Mouse (Mus musculus) limb, embryonic 11.5 days (tissue): ENCODE measurements around the gene Dpm1. TPM values are rescaled to one million over a fixed set of nuclear protein-coding genes. Genes with fewer than 3 reads are reported as not detected.

Experiments
- ATAC-seq: fragments of 200-750 bp; cut with Nextera tagmentation; 2 replicates; pipeline ENCODE4 v1.8.0; 2017; ENCODE audit warnings: low read depth; ENCODE audit not compliant: insufficient number of reproducible peaks, low FRiP score, low TSS enrichment
- DNase-seq: peaks from one replicate; pipeline ENCODE4 v3.0.0-alpha.2; 2015; ENCODE audit warnings: low spot score
- H3K27ac ChIP-seq: fragments of 300-500 bp; sonication (generic); replicated peaks from 2 replicates; pipeline ENCODE4 v1.5.1; 2014; ENCODE audit warnings: low read depth, mild to moderate bottlenecking, low read length
- H3K27me3 ChIP-seq: fragments of 300-500 bp; sonication (generic); 2 replicates; pipeline ENCODE4 v1.6.1; 2014; ENCODE audit warnings: mild to moderate bottlenecking, low read length, mixed read lengths; ENCODE audit not compliant: control insufficient read depth, insufficient read depth
- H3K36me3 ChIP-seq: fragments of 300-500 bp; sonication (generic); 2 replicates; pipeline ENCODE4 v1.6.1; 2014; ENCODE audit warnings: mild to moderate bottlenecking, low read length, moderate library complexity, mixed read lengths; ENCODE audit not compliant: control insufficient read depth, insufficient read depth
- H3K4me1 ChIP-seq: fragments of 300-500 bp; sonication (generic); 2 replicates; pipeline ENCODE4 v1.6.1; 2014; ENCODE audit warnings: low read length, mixed read lengths; ENCODE audit not compliant: control insufficient read depth, insufficient read depth
- H3K4me2 ChIP-seq: fragments of 300-500 bp; sonication (generic); 2 replicates; pipeline ENCODE4 v1.6.1; 2014; ENCODE audit warnings: low read depth, mild to moderate bottlenecking, moderate library complexity; ENCODE audit not compliant: severe bottlenecking
- H3K4me3 ChIP-seq: fragments of 300-500 bp; sonication (generic); 2 replicates; pipeline ENCODE4 v1.5.1; 2014; ENCODE audit warnings: low read depth, low read length
- H3K9ac ChIP-seq: fragments of 300-500 bp; sonication (generic); 2 replicates; pipeline ENCODE4 v1.6.1; 2014; ENCODE audit warnings: mild to moderate bottlenecking, low read length
- H3K9me3 ChIP-seq: fragments of 300-500 bp; sonication (generic); 2 replicates; pipeline ENCODE4 v1.6.1; 2016; ENCODE audit warnings: low read length; ENCODE audit not compliant: control insufficient read depth
- WGBS: fragments of 180-500 bp; shearing (Covaris S2); extraction: QIAGEN DNeasy Blood & Tissue Kit; methylation state at CpG from one replicate; pipeline ENCODE4 v1.1.7; 2014; 5-methylcytosine and 5-hydroxymethylcytosine counted together
- polyA plus RNA-seq: library from polyadenylated mRNA; unstranded; fragments of >200 nt; fragmentation: Nextera tagmentation; extraction: Ambion mirVana; gene quantifications from 2 replicates; pipeline ENCODE4 v1.2.1, GENCODE M21; 2014

The Dpm1 gene
- polyA plus RNA-seq, 1 experiment from 2014 or later = 54.7 TPM

GRCm38 (mm10) chr2:168256506-168256905, 26.1 kb upstream of the Dpm1 start:
- H3K27me3 ChIP-seq = no peaks in the 10 kb centered on the region
- WGBS = 82% methylated on average over 3 of the region's 3 CpGs
- DNase-seq (no peak), ATAC-seq (no peak)
- H3K4me3 ChIP-seq = no peak overlapping the region
- no peak overlapping the region for H3K9ac ChIP-seq
- no peak overlapping the region for H3K27ac ChIP-seq
- H3K4me1 ChIP-seq = no peaks in the 10 kb centered on the region
- H3K4me2 ChIP-seq = no peak overlapping the region
- H3K9me3 ChIP-seq = no peaks in the 10 kb centered on the region
- H3K36me3 ChIP-seq = no peaks in the 10 kb centered on the region

DNA sequence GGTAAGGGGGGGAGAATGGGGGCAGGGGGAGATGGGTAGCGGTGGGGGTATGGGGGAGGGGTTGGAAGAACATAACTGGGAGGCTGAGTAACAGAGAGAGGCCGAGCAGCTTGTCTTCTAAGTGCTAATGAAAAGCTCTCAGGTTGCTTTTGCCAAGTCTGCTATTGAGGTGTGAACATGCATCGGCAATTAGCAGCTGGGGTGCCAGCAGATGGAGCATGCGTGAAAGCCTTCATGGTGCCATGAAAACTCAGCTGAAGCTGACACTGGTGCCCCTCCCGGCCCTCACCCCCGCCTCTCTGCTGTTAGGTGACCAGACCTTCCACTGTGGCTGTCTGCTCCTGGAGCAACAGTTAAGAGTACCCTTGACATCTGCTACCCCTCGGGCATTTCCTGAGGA, 23.4 kb upstream of the Dpm1 start:
- Histone ChIP-seq H3K4me3 (no peak overlapping the region), H3K9ac (no peak overlapping the region), H3K36me3 (no peaks in the 10 kb centered on the region), H3K27me3 (no peaks in the 10 kb centered on the region), H3K9me3 (no peaks in the 10 kb centered on the region), H3K27ac (no peak overlapping the region), H3K4me1 (no peaks in the 10 kb centered on the region), H3K4me2 (no peak overlapping the region)
- WGBS = 19% methylated on average over 7 of the region's 7 CpGs
- ATAC-seq (no peak), DNase-seq (no peak)

DNA sequence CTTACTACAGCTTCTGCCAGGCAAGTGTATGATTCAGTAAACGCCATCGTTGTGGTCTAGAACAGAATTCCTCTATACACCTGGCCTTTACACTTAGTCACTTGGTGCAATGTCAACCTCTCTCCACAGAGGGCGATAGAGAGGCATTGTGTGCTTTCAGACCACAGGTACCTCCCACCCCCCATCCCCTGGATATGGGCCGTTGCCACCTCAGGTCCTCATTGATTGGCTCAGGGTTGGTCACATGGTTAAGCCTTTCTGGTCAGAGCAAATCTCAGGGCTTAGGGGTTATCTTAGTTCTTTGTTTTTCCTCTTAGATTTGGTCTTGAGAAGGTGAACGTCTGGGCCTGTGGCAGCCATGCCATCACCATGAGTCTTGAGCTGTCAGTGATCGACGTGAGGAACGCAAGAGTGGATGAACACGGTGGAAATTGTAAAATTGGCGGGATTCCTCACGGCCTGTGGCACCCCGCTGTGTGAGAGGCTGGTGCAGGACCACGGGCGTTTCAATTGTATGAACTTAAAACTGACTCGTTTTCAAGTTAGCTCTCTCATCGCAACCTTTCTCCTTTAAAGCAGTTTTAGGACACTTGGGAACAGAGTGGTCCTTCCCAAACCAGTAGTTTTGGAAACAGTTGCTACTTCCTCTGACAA, 22.4 kb upstream of the Dpm1 start:
- H3K4me2 ChIP-seq = peak overlapping the region; percentile 18; the same call in 1 of the 2 replicates
- peak; percentile 69; the same call in 1 of the 2 replicates for ATAC-seq
- 12% methylated on average over 16 of the region's 16 CpGs for WGBS
- H3K4me3 ChIP-seq = no peak overlapping the region
- no peak overlapping the region for H3K9ac ChIP-seq
- H3K27ac ChIP-seq = no peak overlapping the region
- peak; percentile 83 for DNase-seq
- H3K27me3 ChIP-seq = no peaks in the 10 kb centered on the region
- no peaks in the 10 kb centered on the region for H3K9me3 ChIP-seq
- H3K4me1 ChIP-seq = no peaks in the 10 kb centered on the region
- no peaks in the 10 kb centered on the region for H3K36me3 ChIP-seq

- no peaks in the 10 kb centered on the region for H3K36me3 ChIP-seq
- WGBS = 18% methylated on average over 8 of the region's 8 CpGs
- no peak overlapping the region for H3K9ac ChIP-seq
- H3K27ac ChIP-seq = no peak overlapping the region
- H3K9me3 ChIP-seq = no peaks in the 10 kb centered on the region
- no peak overlapping the region for H3K4me3 ChIP-seq
- ATAC-seq = no peak
- peak; percentile 95 for DNase-seq
- H3K4me2 ChIP-seq = no peak overlapping the region
- 0 out of 2 replicates have a peak, but pooled peaks cover 1% of the 10 kb centered on the region for H3K4me1 ChIP-seq
- no peaks in the 10 kb centered on the region for H3K27me3 ChIP-seq
These were observed 19.9 kb upstream of the Dpm1 start for GRCm38 (mm10) chr2:168250270-168250669.

- Histone ChIP-seq H3K4me2 (no peak overlapping the region), H3K4me1 (0 out of 2 replicates have a peak, but pooled peaks cover 2% of the 10 kb centered on the region), H3K9me3 (no peaks in the 10 kb centered on the region), H3K36me3 (no peaks in the 10 kb centered on the region), H3K27ac (no peak overlapping the region), H3K9ac (no peak overlapping the region), H3K27me3 (no peaks in the 10 kb centered on the region), H3K4me3 (no peak overlapping the region)
- WGBS = 24% methylated on average over 2 of the region's 2 CpGs
- DNase-seq (peak; percentile 58), ATAC-seq (no peak)
These were observed 18.5 kb upstream of the Dpm1 start for GRCm38 (mm10) chr2:168248856-168249245.

DNA sequence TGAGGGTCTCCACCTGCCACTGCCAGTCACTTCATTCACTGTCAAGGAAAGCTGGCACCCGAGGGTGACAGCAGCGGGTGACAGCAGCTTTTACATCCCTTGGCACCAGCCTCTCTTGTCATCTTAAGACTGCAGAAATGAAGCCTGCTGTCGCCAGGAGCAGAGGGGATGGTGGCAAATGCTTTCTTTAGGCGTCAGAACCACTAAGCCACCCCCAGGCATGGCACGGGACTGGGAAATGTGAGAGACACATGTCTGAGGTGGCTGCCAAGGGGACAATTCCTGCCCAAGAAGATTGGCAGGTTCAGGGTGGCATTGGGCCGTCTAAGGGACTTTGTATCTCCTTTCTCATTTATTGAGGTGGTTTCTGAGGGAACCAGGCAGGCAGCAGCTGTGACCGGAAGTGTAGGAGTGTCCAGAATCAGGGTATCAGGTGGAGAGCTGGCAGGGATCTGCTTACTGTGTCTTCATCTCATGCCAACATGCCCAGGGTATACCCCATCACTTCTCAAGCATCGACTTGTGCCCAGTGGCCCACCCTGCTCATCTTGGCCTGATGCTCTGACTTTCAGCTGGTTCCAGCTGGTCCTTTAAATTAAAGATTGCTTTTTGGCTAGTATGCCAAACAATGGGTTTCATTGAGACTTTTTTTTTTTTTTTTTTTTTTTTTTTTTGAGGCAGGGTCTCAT, 17.9 kb upstream of the Dpm1 start:
- Histone ChIP-seq H3K4me2 (no peak overlapping the region), H3K4me1 (0 out of 2 replicates have a peak, but pooled peaks cover 2% of the 10 kb centered on the region), H3K4me3 (no peak overlapping the region), H3K9me3 (no peaks in the 10 kb centered on the region), H3K27me3 (no peaks in the 10 kb centered on the region), H3K36me3 (no peaks in the 10 kb centered on the region), H3K9ac (no peak overlapping the region), H3K27ac (no peak overlapping the region)
- ATAC-seq (no peak), DNase-seq (no peak)
- WGBS = 79% methylated on average over 8 of the region's 8 CpGs

- no peak for DNase-seq
- Histone ChIP-seq H3K9me3 (no peaks in the 10 kb centered on the region), H3K4me2 (no peak overlapping the region), H3K27ac (no peak overlapping the region), H3K9ac (0 out of 2 replicates have a peak overlapping the region, but pooled peaks have one; percentile 22), H3K27me3 (no peaks in the 10 kb centered on the region), H3K4me1 (0 out of 2 replicates have a peak, but pooled peaks cover 2% of the 10 kb centered on the region), H3K4me3 (no peak overlapping the region), H3K36me3 (no peaks in the 10 kb centered on the region)
- 35% methylated on average over 8 of the region's 8 CpGs for WGBS
- ATAC-seq = no peak
These were observed 15.2 kb upstream of the Dpm1 start for GRCm38 (mm10) chr2:168245571-168245970.

GRCm38 (mm10) chr2:168243278-168243677, 12.9 kb upstream of the Dpm1 start:
- Histone ChIP-seq H3K36me3 (no peaks in the 10 kb centered on the region), H3K9ac (no peak overlapping the region), H3K27ac (no peak overlapping the region), H3K4me2 (no peak overlapping the region), H3K9me3 (no peaks in the 10 kb centered on the region), H3K4me1 (0 out of 2 replicates have a peak, but pooled peaks cover 2% of the 10 kb centered on the region), H3K27me3 (no peaks in the 10 kb centered on the region), H3K4me3 (no peak overlapping the region)
- DNase-seq (no peak), ATAC-seq (no peak)
- 69% methylated on average over 4 of the region's 4 CpGs for WGBS
